Mouse (Mus musculus): ENCODE results near the gene Dmrta2. TPM values are rescaled to one million over a fixed set of nuclear protein-coding genes. Genes with fewer than 3 reads are reported as not detected.

Dmrta2 gene
- total and polyA plus RNA-seq, 3 experiments: 0.04 to 0.09 TPM; not detected in 1

DNA sequence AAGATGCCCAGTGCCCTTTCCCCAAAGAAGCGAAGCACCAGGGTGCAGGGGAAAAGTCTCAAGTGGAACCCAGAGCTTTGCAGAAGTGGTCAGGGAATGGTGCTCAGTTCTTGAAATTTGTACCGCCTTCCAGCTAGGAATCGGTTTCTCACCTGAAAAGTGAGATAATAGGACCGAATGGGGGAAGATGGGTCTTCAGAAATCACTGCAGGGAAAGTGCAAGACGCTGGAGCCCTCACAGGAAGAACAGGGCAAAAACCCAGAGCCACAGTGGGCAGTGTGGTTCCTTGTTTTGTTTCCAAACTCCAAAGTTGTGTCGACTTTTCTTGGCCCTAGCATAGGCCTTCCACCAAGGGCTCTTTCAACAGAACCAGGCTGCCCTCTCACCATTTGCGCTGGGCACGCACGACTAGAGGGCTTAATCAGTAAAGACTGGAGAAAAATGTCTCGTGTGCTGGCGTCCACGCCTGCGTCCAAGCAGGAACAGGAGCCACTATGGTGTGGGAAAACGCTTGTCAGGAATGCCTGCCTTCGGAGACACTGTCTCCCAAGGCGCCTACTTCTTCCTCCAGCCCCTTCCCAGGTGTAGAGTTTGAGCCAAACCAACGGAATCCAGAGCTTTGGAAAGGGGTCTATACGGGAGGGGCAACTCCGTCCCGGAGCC lies 3.7 kb upstream of the Dmrta2 start:
- Histone ChIP-seq H3K4me3 (no peak overlapping the region), H3K79me2 (replicated peaks; ENCODE audit: control insufficient read depth, insufficient read depth, low read length) (no peaks in the 10 kb centered on the region), H3K36me3 (ENCODE audit: control insufficient read depth, insufficient read depth, low read length) (no peaks in the 10 kb centered on the region), H3K27ac (no peak overlapping the region), H3K27me3 (ENCODE audit: control insufficient read depth, insufficient read depth, low read length) (peaks cover 35% of the 10 kb centered on the region), H3K4me1 (ENCODE audit: control insufficient read depth, insufficient read depth, low read length) (no peaks in the 10 kb centered on the region), H3K9ac (ENCODE audit: low read depth, low read length) (no peak overlapping the region)
- 9% methylated on average over 20 of the region's 20 CpGs for WGBS
- TF ChIP-seq POLR2A (IDR thresholded peaks at IDR 0.05; ENCODE audit: insufficient read depth, low read depth, low read length): no peak
- TF ChIP-seq CTCF (IDR thresholded peaks at IDR 0.05): no peak
- TF ChIP-seq EP300 (IDR thresholded peaks at IDR 0.05; ENCODE audit: insufficient read depth, low read depth, low read length): no peak
- DNase-seq: no peak
- intact Hi-C loops (cut with DNase I): no loop called here

DNA sequence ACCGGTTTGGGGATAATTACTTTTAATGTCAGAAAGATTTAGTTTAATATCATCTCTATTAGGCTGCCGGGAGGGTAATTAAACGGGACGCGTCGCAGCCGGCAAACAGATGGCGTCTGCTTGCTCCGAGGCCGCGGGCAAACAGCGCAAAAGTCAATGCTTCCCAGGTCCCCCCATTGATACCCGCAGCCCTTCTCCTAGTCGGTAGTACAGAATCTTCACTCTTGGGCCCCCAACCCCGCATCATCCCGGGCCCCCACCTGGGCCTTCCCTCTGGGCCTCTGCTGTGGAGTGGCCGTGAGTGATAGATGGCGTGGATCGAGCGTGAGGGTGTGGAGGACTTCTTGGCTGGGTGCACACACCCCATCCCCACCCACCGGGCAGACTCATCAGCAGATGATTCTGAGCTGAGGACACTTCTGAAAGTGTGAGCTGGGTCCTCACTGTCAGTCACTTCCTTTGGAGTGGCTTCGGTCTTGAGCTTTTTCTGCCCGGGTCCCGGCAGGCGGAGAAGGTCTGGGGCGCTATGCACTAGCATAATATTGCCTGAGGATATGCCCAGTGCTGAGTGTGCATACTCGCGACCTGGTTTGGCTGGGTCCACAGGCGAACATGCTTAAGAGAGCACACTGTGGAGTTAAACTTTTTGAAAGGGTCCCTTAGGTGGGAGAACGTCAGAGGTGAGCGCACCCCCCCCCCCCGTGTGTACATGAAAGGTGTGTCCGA lies 3.0 kb upstream of the Dmrta2 start:
- Histone ChIP-seq H3K4me1 (ENCODE audit: control insufficient read depth, insufficient read depth, low read length) (no peaks in the 10 kb centered on the region), H3K36me3 (ENCODE audit: control insufficient read depth, insufficient read depth, low read length) (no peaks in the 10 kb centered on the region), H3K27me3 (ENCODE audit: control insufficient read depth, insufficient read depth, low read length) (peaks cover 39% of the 10 kb centered on the region), H3K4me3 (no peak overlapping the region), H3K9ac (ENCODE audit: low read depth, low read length) (no peak overlapping the region), H3K27ac (no peak overlapping the region), H3K79me2 (replicated peaks; ENCODE audit: control insufficient read depth, insufficient read depth, low read length) (no peaks in the 10 kb centered on the region)
- intact Hi-C loops (cut with DNase I): no loop called here
- DNase-seq: no peak
- TF ChIP-seq POLR2A (IDR thresholded peaks at IDR 0.05; ENCODE audit: insufficient read depth, low read depth, low read length): no peak
- TF ChIP-seq EP300 (IDR thresholded peaks at IDR 0.05; ENCODE audit: insufficient read depth, low read depth, low read length): no peak
- TF ChIP-seq CTCF (IDR thresholded peaks at IDR 0.05): no peak
- 4% methylated on average over 33 of the region's 33 CpGs for WGBS

DNA sequence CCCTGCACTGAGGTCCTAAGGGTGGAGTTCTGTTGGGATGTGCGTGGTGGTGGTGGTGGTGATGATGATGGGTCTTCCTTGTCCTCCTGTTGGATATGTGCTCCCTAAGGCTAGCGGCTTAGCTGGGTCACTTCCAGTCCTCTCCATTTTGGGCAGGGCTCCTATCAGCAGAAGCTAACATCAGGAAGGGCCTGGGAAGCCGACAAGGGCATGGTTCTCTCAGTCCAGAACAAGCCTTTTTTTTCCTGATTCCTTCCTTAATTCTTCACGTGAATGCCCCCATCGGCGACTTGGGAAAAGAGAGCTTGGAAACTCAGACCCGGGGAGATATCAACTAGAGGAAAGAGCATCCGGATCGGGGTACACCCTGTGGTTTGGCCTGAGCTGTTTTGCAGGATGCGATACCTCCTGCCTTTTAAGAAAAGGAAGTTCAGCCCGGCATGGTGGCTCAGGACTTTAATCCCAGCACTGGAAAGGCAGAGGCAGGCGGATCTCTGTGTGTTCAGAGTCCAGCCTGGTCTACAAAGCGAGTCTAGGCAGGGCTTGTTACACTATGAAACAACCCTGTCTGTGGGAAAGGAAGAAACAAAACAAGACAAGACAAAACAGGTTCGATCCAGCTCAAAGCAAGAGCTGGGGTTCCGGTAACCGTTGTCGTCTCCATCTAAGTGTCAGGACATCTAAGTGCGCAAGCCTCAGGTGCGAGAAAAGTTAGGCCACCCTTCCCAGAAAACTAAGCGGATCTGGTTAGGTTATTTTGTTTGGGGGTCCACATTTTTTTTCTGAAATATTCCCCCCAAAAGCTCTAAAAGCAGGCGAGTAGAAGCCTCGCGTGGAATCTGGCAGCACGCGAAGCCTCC lies 2.2 kb upstream of the Dmrta2 start:
- WGBS: 12% methylated on average over 25 of the region's 25 CpGs
- no peaks in the 10 kb centered on the region for H3K4me1 ChIP-seq (ENCODE audit: control insufficient read depth, insufficient read depth, low read length)
- no peak overlapping the region for H3K9ac ChIP-seq (ENCODE audit: low read depth, low read length)
- H3K36me3 ChIP-seq (ENCODE audit: control insufficient read depth, insufficient read depth, low read length): no peaks in the 10 kb centered on the region
- H3K27ac ChIP-seq: no peak overlapping the region
- no peak for DNase-seq
- peaks cover 46% of the 10 kb centered on the region for H3K27me3 ChIP-seq (ENCODE audit: control insufficient read depth, insufficient read depth, low read length)
- TF ChIP-seq EP300 (IDR thresholded peaks at IDR 0.05; ENCODE audit: insufficient read depth, low read depth, low read length): no peak
- TF ChIP-seq POLR2A (IDR thresholded peaks at IDR 0.05; ENCODE audit: insufficient read depth, low read depth, low read length): no peak
- TF ChIP-seq CTCF (IDR thresholded peaks at IDR 0.05): no peak
- intact Hi-C loops (cut with DNase I): no loop called here
- no peaks in the 10 kb centered on the region for H3K79me2 ChIP-seq (replicated peaks; ENCODE audit: control insufficient read depth, insufficient read depth, low read length)
- no peak overlapping the region for H3K4me3 ChIP-seq

DNA sequence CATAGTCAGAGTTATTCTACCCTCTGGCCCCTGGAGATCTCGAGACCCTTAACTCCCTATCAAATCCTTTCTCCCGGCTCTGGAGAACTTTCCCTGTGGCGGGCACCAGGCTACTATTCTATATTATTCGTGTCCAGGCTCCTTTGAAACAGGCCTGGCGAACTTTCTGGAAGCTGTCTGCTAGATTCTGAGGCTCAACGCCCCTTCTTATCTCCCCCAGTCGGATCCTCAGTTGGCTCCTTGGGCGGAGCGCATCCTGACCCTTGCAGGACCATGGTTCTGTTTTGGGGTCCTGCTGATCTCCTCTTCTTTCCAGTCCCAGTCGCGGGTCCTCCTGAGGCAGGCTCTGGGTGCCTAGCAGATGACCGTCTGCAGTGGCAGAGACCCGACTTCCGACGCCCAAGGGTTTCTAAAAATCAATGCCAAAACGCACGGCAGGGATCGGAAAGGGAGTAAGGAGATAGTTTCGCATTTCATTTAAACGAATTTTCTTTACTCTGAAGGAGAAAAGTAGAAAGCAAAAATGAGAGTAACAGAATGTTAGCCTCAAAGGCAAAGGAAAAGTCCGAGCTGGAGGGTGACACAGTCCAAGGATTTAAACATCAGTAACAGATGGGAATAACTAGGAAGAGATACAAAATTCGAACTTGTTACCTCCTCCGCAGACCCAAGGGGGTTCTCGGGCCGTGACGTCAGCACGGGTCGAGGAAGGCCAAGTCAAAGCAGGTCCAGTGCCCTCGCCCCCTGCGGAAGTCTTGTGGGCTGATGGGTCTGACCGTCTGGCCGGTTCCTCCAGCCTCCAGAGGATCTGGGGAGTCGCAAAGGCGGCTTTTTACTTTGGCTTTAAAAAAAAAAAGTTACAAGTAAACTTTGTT lies 1.3 kb upstream of the Dmrta2 start:
- Histone ChIP-seq H3K9ac (ENCODE audit: low read depth, low read length) (no peak overlapping the region), H3K36me3 (ENCODE audit: control insufficient read depth, insufficient read depth, low read length) (no peaks in the 10 kb centered on the region), H3K4me1 (ENCODE audit: control insufficient read depth, insufficient read depth, low read length) (no peaks in the 10 kb centered on the region), H3K27me3 (ENCODE audit: control insufficient read depth, insufficient read depth, low read length) (peaks cover 52% of the 10 kb centered on the region), H3K27ac (no peak overlapping the region), H3K79me2 (replicated peaks; ENCODE audit: control insufficient read depth, insufficient read depth, low read length) (no peaks in the 10 kb centered on the region), H3K4me3 (no peak overlapping the region)
- no peak for TF ChIP-seq POLR2A (IDR thresholded peaks at IDR 0.05; ENCODE audit: insufficient read depth, low read depth, low read length)
- TF ChIP-seq CTCF (IDR thresholded peaks at IDR 0.05): no peak
- no peak for TF ChIP-seq EP300 (IDR thresholded peaks at IDR 0.05; ENCODE audit: insufficient read depth, low read depth, low read length)
- DNase-seq: peak in 1 of 2 experiments; percentile 21
- intact Hi-C loops (cut with DNase I): no loop called here
- WGBS: 4% methylated on average over 34 of the region's 34 CpGs

DNA sequence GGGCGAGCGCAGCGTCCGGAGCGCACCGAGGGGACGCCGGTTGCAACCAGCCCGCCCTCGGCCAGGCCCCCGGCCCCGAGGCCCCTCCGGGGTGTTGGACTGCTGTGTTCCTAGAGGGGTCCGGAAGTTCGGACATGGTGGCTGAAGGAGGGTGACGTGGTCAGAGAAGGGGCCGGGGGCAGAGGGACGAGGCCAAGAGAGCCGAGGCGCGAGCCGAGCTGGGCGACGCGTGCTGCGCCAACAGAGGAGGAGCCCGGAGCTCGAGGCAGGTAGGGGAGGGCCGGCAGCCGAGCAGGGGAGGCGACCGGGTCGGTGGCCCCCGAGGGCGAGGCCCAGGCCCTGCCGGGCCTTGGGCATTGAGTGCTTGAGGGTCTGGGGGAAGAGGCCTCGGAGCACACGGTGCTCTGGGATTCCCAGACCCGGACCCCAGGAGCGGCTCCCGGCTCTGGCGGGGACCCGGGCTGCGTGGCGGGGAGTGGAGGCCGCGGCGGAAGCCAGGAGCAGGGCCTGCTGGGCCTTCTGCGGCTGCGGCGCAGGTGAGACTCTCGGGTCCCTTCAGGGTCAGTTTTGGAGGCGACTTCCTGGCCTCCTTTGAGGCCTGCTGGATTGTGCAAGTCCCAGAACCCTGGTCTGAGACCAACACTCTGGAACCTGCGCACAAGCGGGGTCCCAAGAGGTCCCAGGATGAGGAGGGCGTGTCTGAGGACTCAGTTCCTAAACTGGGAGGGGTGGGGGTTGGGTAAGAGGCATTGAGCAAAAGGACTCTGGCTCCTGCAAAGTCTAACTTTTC lies 410 bp downstream of the Dmrta2 start:
- H3K27ac ChIP-seq: no peak overlapping the region
- WGBS: 2% methylated on average over 55 of the region's 56 CpGs
- H3K9ac ChIP-seq (ENCODE audit: low read depth, low read length): no peak overlapping the region
- H3K4me1 ChIP-seq (ENCODE audit: control insufficient read depth, insufficient read depth, low read length): no peaks in the 10 kb centered on the region; the same call in 1 of the 2 replicates
- intact Hi-C loops (cut with DNase I): no loop called here
- TF ChIP-seq POLR2A (IDR thresholded peaks at IDR 0.05; ENCODE audit: insufficient read depth, low read depth, low read length) (no peak), CTCF (IDR thresholded peaks at IDR 0.05) (no peak), EP300 (IDR thresholded peaks at IDR 0.05; ENCODE audit: insufficient read depth, low read depth, low read length) (no peak)
- no peak for DNase-seq
- peak overlapping the region; percentile 38 for H3K4me3 ChIP-seq
- H3K36me3 ChIP-seq (ENCODE audit: control insufficient read depth, insufficient read depth, low read length): no peaks in the 10 kb centered on the region
- H3K79me2 ChIP-seq (replicated peaks; ENCODE audit: control insufficient read depth, insufficient read depth, low read length): no peaks in the 10 kb centered on the region
- peaks cover 63% of the 10 kb centered on the region for H3K27me3 ChIP-seq (ENCODE audit: control insufficient read depth, insufficient read depth, low read length)

All from heart, adult 2 months (tissue).